Mouse (Mus musculus) thymus, adult 2 months (tissue): ENCODE data around the gene Ak5. TPM values are rescaled to one million over a fixed set of nuclear protein-coding genes. Genes with fewer than 3 reads are reported as not detected.

Experiments
- DNase-seq: peaks from one replicate; pipeline ENCODE4 v3.0.0; 2021
- H3K27ac ChIP-seq: fragments of 200-500 bp; 2 replicates; pipeline ENCODE4 v1.5.1; 2012; ENCODE audit warnings: low read length, control low read depth; ENCODE audit not compliant: control insufficient read depth, insufficient read depth
- H3K27me3 ChIP-seq: fragments of 200-500 bp; 2 replicates; pipeline ENCODE4 v1.6.1; 2012; ENCODE audit warnings: mild to moderate bottlenecking, low read length, moderate library complexity, mixed read lengths; ENCODE audit not compliant: control insufficient read depth, insufficient read depth
- H3K36me3 ChIP-seq: fragments of 200-500 bp; 2 replicates; pipeline ENCODE4 v1.6.1; 2012; ENCODE audit warnings: mild to moderate bottlenecking, low read length, moderate library complexity; ENCODE audit not compliant: control insufficient read depth, insufficient read depth
- H3K4me1 ChIP-seq: fragments of 200-500 bp; replicated peaks from 2 replicates; pipeline ENCODE4 v1.6.1; 2012; ENCODE audit warnings: low read length; ENCODE audit not compliant: control insufficient read depth, insufficient read depth
- H3K4me3 ChIP-seq: fragments of 200-500 bp; 2 replicates; pipeline ENCODE4 v1.5.1; 2012; ENCODE audit warnings: mild to moderate bottlenecking, low read length, control low read depth, moderate library complexity; ENCODE audit not compliant: control insufficient read depth, insufficient read depth
- CTCF ChIP-seq: fragments of 200-500 bp; IDR thresholded peaks from 2 replicates; pipeline ENCODE4 v1.5.1; 2012; ENCODE audit warnings: mild to moderate bottlenecking, control low read depth, low read length, moderate library complexity, borderline replicate concordance; ENCODE audit not compliant: control insufficient read depth, poor library complexity, insufficient read depth; ENCODE audit errors: extremely low read depth
- POLR2A ChIP-seq: fragments of 200-500 bp; IDR thresholded peaks from 2 replicates; pipeline ENCODE4 v1.6.1; 2012; ENCODE audit warnings: mild to moderate bottlenecking, low read length, control low read depth, moderate library complexity; ENCODE audit not compliant: control insufficient read depth, poor library complexity, insufficient read depth; ENCODE audit errors: extremely low read depth
- WGBS: fragments of 180-500 bp; shearing (Covaris S2); methylation state at CpG from one replicate; pipeline ENCODE4 v1.1.7; 2018; 5-methylcytosine and 5-hydroxymethylcytosine counted together
- polyA plus RNA-seq: library from polyadenylated mRNA; depleted of rRNA; stranded (reverse); fragments of >200 nt; gene quantifications from 2 replicates; pipeline ENCODE4 v1.2.3, GENCODE M21; 2012

Gene Ak5
- polyA plus RNA-seq, 1 experiment = 0.61 TPM

GRCm38 (mm10) chr3:152688532-152688931 is 20.4 kb upstream of the Ak5 start:
- Histone ChIP-seq H3K27me3 (no peaks in the 10 kb centered on the region), H3K4me3 (no peak overlapping the region), H3K27ac (no peak overlapping the region), H3K4me1 (no peaks in the 10 kb centered on the region), H3K36me3 (no peaks in the 10 kb centered on the region)
- WGBS = 87% methylated on average over 5 of the region's 5 CpGs
- no peak for DNase-seq
- TF ChIP-seq POLR2A (no peak), CTCF (no peak)

GRCm38 (mm10) chr3:152674663-152675062 is 6.5 kb upstream of the Ak5 start:
- Histone ChIP-seq H3K4me3 (no peak overlapping the region), H3K36me3 (no peaks in the 10 kb centered on the region), H3K27ac (no peak overlapping the region), H3K27me3 (no peaks in the 10 kb centered on the region), H3K4me1 (no peaks in the 10 kb centered on the region)
- TF ChIP-seq POLR2A (no peak), CTCF (no peak)
- 77% methylated on average over 6 of the region's 6 CpGs for WGBS
- no peak for DNase-seq

- H3K4me1 ChIP-seq = no peaks in the 10 kb centered on the region
- 83% methylated on average over 3 of the region's 3 CpGs for WGBS
- DNase-seq = no peak
- no peaks in the 10 kb centered on the region; the same call in 1 of the 2 replicates for H3K27me3 ChIP-seq
- TF ChIP-seq CTCF (no peak), POLR2A (no peak)
- no peaks in the 10 kb centered on the region for H3K36me3 ChIP-seq
- H3K4me3 ChIP-seq = no peak overlapping the region
- H3K27ac ChIP-seq = no peak overlapping the region
Observed at GRCm38 (mm10) chr3:152669783-152670182, 1.6 kb upstream of the Ak5 start.

GRCm38 (mm10) chr3:152668793-152669192 is 633 bp upstream of the Ak5 start:
- Histone ChIP-seq H3K27ac (no peak overlapping the region), H3K4me3 (no peak overlapping the region), H3K27me3 (no peaks in the 10 kb centered on the region; the same call in 1 of the 2 replicates), H3K4me1 (no peaks in the 10 kb centered on the region), H3K36me3 (no peaks in the 10 kb centered on the region)
- TF ChIP-seq POLR2A = no peak
- no peak for TF ChIP-seq CTCF
- no peak for DNase-seq
- WGBS = 89% methylated on average over 2 of the region's 2 CpGs

GRCm38 (mm10) chr3:152667356-152668211 is 576 bp downstream of the Ak5 start:
- H3K36me3 ChIP-seq = no peaks in the 10 kb centered on the region
- no peaks in the 10 kb centered on the region for H3K4me1 ChIP-seq
- no peak overlapping the region for H3K4me3 ChIP-seq
- no peaks in the 10 kb centered on the region; the same call in 1 of the 2 replicates for H3K27me3 ChIP-seq
- H3K27ac ChIP-seq = no peak overlapping the region
- no peak for DNase-seq
- 5% methylated on average over 82 of the region's 82 CpGs for WGBS
- TF ChIP-seq CTCF (no peak), POLR2A (no peak)

GRCm38 (mm10) chr3:152666991-152667355 is 1.2 kb downstream of the Ak5 start:
- no peaks in the 10 kb centered on the region for H3K4me1 ChIP-seq
- H3K27ac ChIP-seq = no peak overlapping the region
- TF ChIP-seq POLR2A = no peak
- no peak for TF ChIP-seq CTCF
- no peaks in the 10 kb centered on the region; the same call in 1 of the 2 replicates for H3K27me3 ChIP-seq
- WGBS = 11% methylated on average over 16 of the region's 16 CpGs
- H3K4me3 ChIP-seq = no peak overlapping the region
- no peaks in the 10 kb centered on the region for H3K36me3 ChIP-seq
- DNase-seq = no peak
